Mouse (Mus musculus): ENCODE measurements at regions not wholly inside any gene's neighbourhood (a gene's known extent, or its start where the extent isn't known, plus 50 kb on each side); places are given as distances from the start of the nearest gene placed in this dataset.

GRCm38 (mm10) chr4:131638105-131638504 is 200.0 kb downstream of the Ptpru start:
- peak; percentile 56 for DNase-seq

- DNase-seq, result no peak
Observed at GRCm38 (mm10) chr4:131656034-131656433, 182.1 kb downstream of the Ptpru start.

- DNase-seq, result no peak
Observed at GRCm38 (mm10) chr4:131657922-131658321, 180.2 kb downstream of the Ptpru start.

GRCm38 (mm10) chr4:131660931-131661330 is 177.2 kb downstream of the Ptpru start:
- DNase-seq, result no peak

- DNase-seq, result peak; percentile 64
Observed at GRCm38 (mm10) chr4:131671784-131672515, 166.1 kb downstream of the Ptpru start.

- no peak for DNase-seq
Observed at GRCm38 (mm10) chr4:131677966-131678365, 160.1 kb downstream of the Ptpru start.

- no peak for DNase-seq
Observed at GRCm38 (mm10) chr4:131683176-131683575, 154.9 kb downstream of the Ptpru start.

GRCm38 (mm10) chr4:131685544-131685943 is 152.5 kb downstream of the Ptpru start:
- no peak for DNase-seq

GRCm38 (mm10) chr4:131694232-131694631 is 143.9 kb downstream of the Ptpru start:
- no peak for DNase-seq

GRCm38 (mm10) chr4:131695941-131696912 is 141.9 kb downstream of the Ptpru start:
- DNase-seq, result peak; percentile 19

Measured in kidney, adult 11 months (tissue).